Mouse (Mus musculus): ENCODE measurements around the gene Otop2.

- TF ChIP-seq EP300 (IDR thresholded peaks at IDR 0.05; ENCODE audit: low read depth in 1 of 2, low read length in 2 of 2) = no peak
- no peak for TF ChIP-seq CHD1 (IDR thresholded peaks at IDR 0.05; ENCODE audit: low read depth, low read length)
- no peak for TF ChIP-seq TCF12 (IDR thresholded peaks at IDR 0.05; ENCODE audit: low read depth, low read length)
Measured at GRCm38 (mm10) chr11:115300745-115301144, 6.2 kb upstream of the Otop2 start.
